Mouse (Mus musculus) T-helper 1 cell (primary cell): ENCODE results near the gene Dbn1.

Source experiments
- in situ Hi-C: fragments of 300-600 bp; cut with MboI, MseI; formaldehyde crosslinking; loops from one replicate; pipeline ENCODE4 v1.15.1; 2025; ENCODE audit warnings: high pct_unique_total_duplicates

Gene Dbn1

GRCm38 (mm10) chr13:55487578-55488498 is at the start of gene Dbn1:
Gene Dbn1, minus strand, starts transcription at chr13:55488111.
- in situ Hi-C loops = no loop called here

GRCm38 (mm10) chr13:55536194-55537175 is 48.6 kb upstream of the Dbn1 start, which contains the start of gene Ddx41:
Gene Ddx41, minus strand, starts transcription at chr13:55536658.
- in situ Hi-C loops = no loop called here

GRCm38 (mm10) chr13:55535796-55536193 is 47.9 kb upstream of the Dbn1 start:
- in situ Hi-C loops = no loop called here

- in situ Hi-C loops = no loop called here
Measured at GRCm38 (mm10) chr13:55535191-55535590, 47.3 kb upstream of the Dbn1 start.

GRCm38 (mm10) chr13:55529198-55529915 is 41.4 kb upstream of the Dbn1 start, which contains the start of gene Dok3:
Gene Dok3, minus strand, starts transcription at chr13:55529296.
- in situ Hi-C loops = no loop called here

- in situ Hi-C loops = no loop called here
Measured at GRCm38 (mm10) chr13:55527834-55528772, 40.2 kb upstream of the Dbn1 start.

- in situ Hi-C loops = no loop called here
Measured at GRCm38 (mm10) chr13:55527212-55527611, 39.3 kb upstream of the Dbn1 start.

GRCm38 (mm10) chr13:55525733-55526553 is 38.0 kb upstream of the Dbn1 start:
- in situ Hi-C loops = no loop called here

- in situ Hi-C loops = loop anchor here (5.0 kb wide), 1 partner anchor 117 kb away; no protein-coding TSS in a partner anchor
Measured at GRCm38 (mm10) chr13:55523951-55524600, 36.2 kb upstream of the Dbn1 start.

- in situ Hi-C loops = loop anchor here (5.0 kb wide), 1 partner anchor 116 kb away; no protein-coding TSS in a partner anchor
Measured at GRCm38 (mm10) chr13:55523278-55523677, 35.4 kb upstream of the Dbn1 start.

GRCm38 (mm10) chr13:55522730-55523129 is 34.8 kb upstream of the Dbn1 start:
- in situ Hi-C loops = loop anchor here (5.0 kb wide), 1 partner anchor 115 kb away; no protein-coding TSS in a partner anchor

GRCm38 (mm10) chr13:55519606-55520005 is 31.7 kb upstream of the Dbn1 start:
- in situ Hi-C loops = loop anchor here (5.0 kb wide), 1 partner anchor 112 kb away; no protein-coding TSS in a partner anchor

- in situ Hi-C loops = no loop called here
Measured at GRCm38 (mm10) chr13:55516955-55517354, 29.0 kb upstream of the Dbn1 start.

- in situ Hi-C loops = loop anchor here (5.0 kb wide), 1 partner anchor 37 kb away; no protein-coding TSS in a partner anchor
Measured at GRCm38 (mm10) chr13:55513828-55514227, 25.9 kb upstream of the Dbn1 start.

- in situ Hi-C loops = loop anchor here (5.0 kb wide), 1 partner anchor 36 kb away; no protein-coding TSS in a partner anchor
Measured at GRCm38 (mm10) chr13:55513111-55513748, 25.3 kb upstream of the Dbn1 start, which contains the start of gene Pdlim7. Gene Pdlim7, minus strand, starts transcription at chr13:55513676.

GRCm38 (mm10) chr13:55512379-55513031 is 24.6 kb upstream of the Dbn1 start:
- in situ Hi-C loops = loop anchor here (5.0 kb wide), 1 partner anchor 35 kb away; no protein-coding TSS in a partner anchor

GRCm38 (mm10) chr13:55511492-55511861 is 23.6 kb upstream of the Dbn1 start:
- in situ Hi-C loops = loop anchor here (5.0 kb wide), 1 partner anchor 34 kb away; no protein-coding TSS in a partner anchor
